Mouse (Mus musculus): ENCODE results near the gene Dgat2. TPM values are rescaled to one million over a fixed set of nuclear protein-coding genes. Genes with fewer than 3 reads are reported as not detected.

Dgat2 gene
- polyA plus RNA-seq, 1 experiment from 2014 or later = 15.3 TPM

DNA sequence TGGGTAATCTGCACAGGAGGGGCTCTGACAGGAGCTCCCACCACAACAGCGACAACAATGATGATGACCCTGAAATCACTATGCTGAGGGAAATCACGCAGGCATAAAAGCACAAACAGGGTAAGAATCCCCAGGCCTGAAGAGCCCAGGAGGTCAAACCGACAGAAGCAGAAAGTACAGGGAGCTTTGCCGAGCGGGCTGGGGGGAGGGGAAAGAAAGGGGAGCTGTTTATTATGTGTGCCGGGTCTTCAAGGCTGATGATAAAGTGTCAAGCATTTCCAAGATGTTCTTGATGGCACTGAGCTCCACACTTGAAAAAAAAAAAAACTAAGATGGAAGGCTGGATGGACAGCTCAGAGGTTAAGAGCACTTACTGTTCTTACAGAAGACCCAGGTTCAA is 45.7 kb downstream of the Dgat2 start:
- no peaks in the 10 kb centered on the region for H3K9me3 ChIP-seq (ENCODE audit: low read length)
- H3K4me1 ChIP-seq (ENCODE audit: insufficient read depth, low read depth, low read length) = peaks cover 17% of the 10 kb centered on the region; the same call in 1 of the 2 replicates
- 50% methylated on average over 6 of the region's 6 CpGs for WGBS
- DNase-seq (ENCODE audit: low spot score) = no peak
- H3K4me3 ChIP-seq (ENCODE audit: low read depth, low read length) = no peak overlapping the region
- no peaks in the 10 kb centered on the region for H3K27me3 ChIP-seq (replicated peaks; ENCODE audit: insufficient read depth, low read length)
- H3K36me3 ChIP-seq (ENCODE audit: insufficient read depth, low read length) = no peaks in the 10 kb centered on the region
- ATAC-seq = no peak
- H3K4me2 ChIP-seq (replicated peaks; ENCODE audit: low read depth, low read length) = no peak overlapping the region
- TF ChIP-seq CTCF (IDR thresholded peaks at IDR 0.05) (no peak), EP300 (IDR thresholded peaks at IDR 0.05) (no peak)
- H3K27ac ChIP-seq (ENCODE audit: low read length) = no peak overlapping the region
- no peak overlapping the region for H3K9ac ChIP-seq (replicated peaks; ENCODE audit: low read depth)

DNA sequence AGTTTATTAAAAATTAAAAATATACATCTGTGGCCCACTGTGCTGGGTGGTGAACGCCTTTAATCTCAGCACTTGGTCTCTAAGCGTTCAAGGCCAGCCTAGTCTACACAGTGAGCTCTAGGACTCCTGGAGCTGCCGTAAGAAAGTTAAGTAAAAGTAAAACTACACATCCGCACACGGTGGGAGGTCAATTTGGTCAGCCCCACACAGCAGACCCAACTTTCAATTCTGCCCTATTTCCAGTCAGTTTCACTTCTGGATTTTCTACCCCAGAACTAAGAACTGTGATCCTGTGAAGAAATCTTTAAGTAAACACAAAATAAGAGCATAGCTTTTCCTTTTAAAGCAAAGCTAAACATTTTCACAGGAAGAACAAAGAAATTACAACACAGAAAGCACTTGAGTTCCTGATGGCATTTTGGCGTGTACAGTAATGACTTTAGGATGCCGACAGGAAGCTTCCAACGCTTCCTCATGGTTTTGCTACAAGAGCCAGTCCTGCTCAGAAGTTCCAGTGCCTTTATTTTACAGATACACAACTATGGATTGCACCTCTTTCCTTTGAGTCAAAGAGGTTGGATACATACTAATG is 48.6 kb downstream of the Dgat2 start:
- no peaks in the 10 kb centered on the region for H3K9me3 ChIP-seq (ENCODE audit: low read length)
- no peaks in the 10 kb centered on the region for H3K27me3 ChIP-seq (replicated peaks; ENCODE audit: insufficient read depth, low read length)
- no peaks in the 10 kb centered on the region for H3K36me3 ChIP-seq (ENCODE audit: insufficient read depth, low read length)
- no peak overlapping the region for H3K9ac ChIP-seq (replicated peaks; ENCODE audit: low read depth)
- 25% methylated on average over 8 of the region's 8 CpGs for WGBS
- H3K4me3 ChIP-seq (ENCODE audit: low read depth, low read length) = no peak overlapping the region
- 0 out of 2 replicates have a peak, but pooled peaks have one; percentile 35 for TF ChIP-seq EP300 (IDR thresholded peaks at IDR 0.05)
- no peak for TF ChIP-seq CTCF (IDR thresholded peaks at IDR 0.05)
- H3K27ac ChIP-seq (ENCODE audit: low read length) = peak overlapping the region; percentile 71
- peaks cover 24% of the 10 kb centered on the region; the same call in 1 of the 2 replicates for H3K4me1 ChIP-seq (ENCODE audit: insufficient read depth, low read depth, low read length)
- peak; percentile 38 for ATAC-seq
- peak; percentile 84 for DNase-seq (ENCODE audit: low spot score)
- H3K4me2 ChIP-seq (replicated peaks; ENCODE audit: low read depth, low read length) = peak overlapping the region; percentile 36

DNA sequence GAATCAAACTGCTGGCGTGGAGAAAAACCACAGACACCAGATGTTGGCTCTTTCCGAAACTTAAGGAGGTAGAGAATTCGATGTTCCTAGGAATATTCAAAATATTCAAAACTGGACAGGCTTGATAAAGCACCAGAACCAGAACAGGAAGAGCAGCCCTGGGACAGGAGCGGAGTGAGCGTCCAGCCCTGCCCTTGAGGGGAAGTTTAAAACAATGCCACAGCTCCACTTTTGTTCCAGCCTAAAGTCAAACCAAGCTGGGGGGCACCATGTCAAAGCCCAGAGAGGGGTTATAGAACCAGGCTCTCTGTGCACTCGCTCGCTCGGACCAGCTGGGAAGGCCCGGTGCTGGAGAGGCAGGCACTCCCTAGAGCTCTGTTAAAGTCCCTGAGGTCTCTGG is 49.9 kb downstream of the Dgat2 start:
- no peaks in the 10 kb centered on the region for H3K9me3 ChIP-seq (ENCODE audit: low read length)
- no peaks in the 10 kb centered on the region for H3K36me3 ChIP-seq (ENCODE audit: insufficient read depth, low read length)
- TF ChIP-seq CTCF (IDR thresholded peaks at IDR 0.05) (no peak), EP300 (IDR thresholded peaks at IDR 0.05) (no peak)
- no peaks in the 10 kb centered on the region for H3K27me3 ChIP-seq (replicated peaks; ENCODE audit: insufficient read depth, low read length)
- WGBS = 36% methylated on average over 9 of the region's 9 CpGs
- DNase-seq (ENCODE audit: low spot score) = peak; percentile 31
- H3K4me1 ChIP-seq (ENCODE audit: insufficient read depth, low read depth, low read length) = peaks cover 19% of the 10 kb centered on the region; the same call in 1 of the 2 replicates
- H3K9ac ChIP-seq (replicated peaks; ENCODE audit: low read depth) = no peak overlapping the region
- ATAC-seq = peak; percentile 15; the same call in 1 of the 2 replicates
- peak overlapping the region; percentile 84 for H3K27ac ChIP-seq (ENCODE audit: low read length)
- H3K4me3 ChIP-seq (ENCODE audit: low read depth, low read length) = no peak overlapping the region
- peak overlapping the region; percentile 25; the same call in 1 of the 2 replicates for H3K4me2 ChIP-seq (replicated peaks; ENCODE audit: low read depth, low read length)

DNA sequence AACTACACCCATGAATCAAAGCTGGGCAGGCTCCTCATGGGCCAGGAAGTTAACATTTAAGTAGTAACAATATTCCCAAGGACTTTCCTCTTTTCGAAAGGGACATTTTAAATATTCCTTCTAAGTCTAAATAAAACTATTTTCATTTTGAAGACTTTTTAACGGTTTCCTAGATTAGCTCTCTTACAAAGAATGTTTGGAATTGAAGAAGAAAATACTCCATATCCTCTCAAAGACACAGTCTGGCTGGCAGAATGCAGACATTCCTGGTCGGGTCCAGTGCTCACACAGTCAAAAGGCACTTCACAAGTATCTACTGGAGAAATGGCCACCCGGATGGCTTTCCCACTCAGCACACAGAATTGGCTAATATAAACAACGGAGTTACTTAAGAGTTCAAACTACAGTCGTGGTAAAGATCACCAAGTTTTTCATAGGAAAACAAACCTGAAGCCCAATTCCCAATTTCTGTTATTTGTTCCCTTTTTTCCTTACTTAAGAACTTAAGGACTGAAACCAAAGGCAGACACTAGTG is 50.6 kb downstream of the Dgat2 start:
- ATAC-seq = peak; percentile 62
- 7% methylated on average over 6 of the region's 6 CpGs for WGBS
- H3K9ac ChIP-seq (replicated peaks; ENCODE audit: low read depth) = no peak overlapping the region
- H3K27me3 ChIP-seq (replicated peaks; ENCODE audit: insufficient read depth, low read length) = no peaks in the 10 kb centered on the region
- DNase-seq (ENCODE audit: low spot score) = peak; percentile 80
- H3K9me3 ChIP-seq (ENCODE audit: low read length) = no peaks in the 10 kb centered on the region
- no peaks in the 10 kb centered on the region for H3K36me3 ChIP-seq (ENCODE audit: insufficient read depth, low read length)
- H3K4me2 ChIP-seq (replicated peaks; ENCODE audit: low read depth, low read length) = peak overlapping the region; percentile 25; the same call in 1 of the 2 replicates
- no peak overlapping the region for H3K4me3 ChIP-seq (ENCODE audit: low read depth, low read length)
- peak; percentile 77; the same call in 1 of the 2 replicates for TF ChIP-seq EP300 (IDR thresholded peaks at IDR 0.05)
- no peak for TF ChIP-seq CTCF (IDR thresholded peaks at IDR 0.05)
- H3K27ac ChIP-seq (ENCODE audit: low read length) = peak overlapping the region; percentile 84
- H3K4me1 ChIP-seq (ENCODE audit: insufficient read depth, low read depth, low read length) = peaks cover 19% of the 10 kb centered on the region; the same call in 1 of the 2 replicates

DNA sequence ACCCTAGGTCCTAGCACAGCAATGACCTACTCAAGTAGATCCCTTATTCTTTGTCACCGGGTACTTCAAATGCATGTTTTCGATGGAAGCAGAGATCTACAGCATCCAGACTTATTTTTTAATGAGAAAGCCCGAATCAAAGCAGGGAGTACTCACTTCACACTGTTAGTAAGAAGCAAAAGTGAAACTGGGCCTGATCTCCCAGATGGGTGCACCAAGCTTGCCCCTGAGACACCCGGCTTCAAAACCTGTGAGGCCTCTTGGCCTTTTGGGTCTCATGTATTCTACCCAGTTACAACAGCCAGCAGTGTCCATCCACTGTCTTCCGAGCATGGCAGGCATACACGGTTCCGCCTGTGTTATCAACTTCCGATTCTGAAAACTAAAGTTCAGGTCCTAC is 53.6 kb downstream of the Dgat2 start:
- 82% methylated on average over 8 of the region's 8 CpGs for WGBS
- H3K4me3 ChIP-seq (ENCODE audit: low read depth, low read length) = no peak overlapping the region
- no peak overlapping the region for H3K4me2 ChIP-seq (replicated peaks; ENCODE audit: low read depth, low read length)
- DNase-seq (ENCODE audit: low spot score) (no peak), ATAC-seq (no peak)
- peak overlapping the region; percentile 22; the same call in 1 of the 2 replicates for H3K27ac ChIP-seq (ENCODE audit: low read length)
- H3K9me3 ChIP-seq (ENCODE audit: low read length) = no peaks in the 10 kb centered on the region
- peaks cover 19% of the 10 kb centered on the region; the same call in 1 of the 2 replicates for H3K4me1 ChIP-seq (ENCODE audit: insufficient read depth, low read depth, low read length)
- no peaks in the 10 kb centered on the region for H3K27me3 ChIP-seq (replicated peaks; ENCODE audit: insufficient read depth, low read length)
- no peak overlapping the region for H3K9ac ChIP-seq (replicated peaks; ENCODE audit: low read depth)
- TF ChIP-seq CTCF (IDR thresholded peaks at IDR 0.05) (no peak), EP300 (IDR thresholded peaks at IDR 0.05) (no peak)
- H3K36me3 ChIP-seq (ENCODE audit: insufficient read depth, low read length) = no peaks in the 10 kb centered on the region

DNA sequence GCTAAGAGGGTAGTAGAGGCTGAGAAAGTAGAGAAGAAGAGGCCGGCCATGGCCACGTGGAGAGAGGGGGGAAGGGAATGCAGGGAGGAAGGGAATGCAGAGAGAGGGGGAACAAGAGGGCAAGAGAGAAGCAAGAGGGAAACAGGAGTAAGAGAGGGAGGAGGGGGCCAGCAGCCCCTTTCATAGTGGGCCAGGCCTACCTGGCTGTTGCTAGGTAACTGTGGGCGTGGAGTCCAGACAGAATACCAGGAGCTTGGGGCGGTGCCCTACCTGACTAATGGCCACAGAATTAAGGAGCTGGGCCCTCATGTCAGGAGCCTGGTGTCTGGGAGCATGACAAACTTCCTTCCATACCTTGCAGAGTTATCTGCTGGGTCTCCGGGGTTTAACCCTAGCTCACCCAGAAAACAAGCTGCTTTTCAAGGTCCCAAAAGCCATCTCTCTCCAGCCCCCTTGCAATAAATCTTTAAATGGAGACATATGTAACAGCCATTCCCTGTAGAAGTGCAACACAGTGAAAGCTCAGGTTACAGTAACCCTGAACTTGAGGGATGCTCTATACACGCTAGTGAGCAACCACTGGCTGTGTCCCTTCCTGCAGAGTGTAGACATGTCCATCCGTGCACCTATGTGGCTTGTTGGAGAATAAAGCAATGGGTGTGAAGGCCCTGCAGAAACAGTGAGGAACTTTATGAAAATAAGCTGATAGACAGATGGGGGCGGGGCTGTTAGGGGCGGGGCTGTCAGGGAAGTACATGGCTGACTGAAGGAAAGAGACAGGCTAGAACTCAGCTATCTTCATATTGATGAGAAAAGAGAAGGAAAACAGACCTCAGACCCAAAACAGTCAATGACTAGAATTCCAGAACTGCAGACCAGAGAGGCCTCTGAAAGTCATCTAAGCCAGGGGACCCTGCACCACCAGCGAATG is 54.2 kb downstream of the Dgat2 start:
- Histone ChIP-seq H3K4me2 (replicated peaks; ENCODE audit: low read depth, low read length) (no peak overlapping the region), H3K36me3 (ENCODE audit: insufficient read depth, low read length) (no peaks in the 10 kb centered on the region), H3K4me3 (ENCODE audit: low read depth, low read length) (no peak overlapping the region), H3K4me1 (ENCODE audit: insufficient read depth, low read depth, low read length) (peaks cover 19% of the 10 kb centered on the region; the same call in 1 of the 2 replicates), H3K9ac (replicated peaks; ENCODE audit: low read depth) (no peak overlapping the region), H3K27me3 (replicated peaks; ENCODE audit: insufficient read depth, low read length) (no peaks in the 10 kb centered on the region), H3K27ac (ENCODE audit: low read length) (0 out of 2 replicates have a peak overlapping the region, but pooled peaks have one; percentile 74), H3K9me3 (ENCODE audit: low read length) (no peaks in the 10 kb centered on the region)
- DNase-seq (ENCODE audit: low spot score) (peak; percentile 55), ATAC-seq (peak; percentile 37)
- WGBS = 44% methylated on average over 10 of the region's 10 CpGs
- TF ChIP-seq CTCF (IDR thresholded peaks at IDR 0.05) (no peak), EP300 (IDR thresholded peaks at IDR 0.05) (no peak)
